Mouse (Mus musculus): ENCODE data around the gene Pgam1. TPM values are rescaled to one million over a fixed set of nuclear protein-coding genes. Genes with fewer than 3 reads are reported as not detected.
A peak's percentile ranks its signal among the peaks of the same experiment; 100 is the strongest.

The Pgam1 gene
- polyA plus RNA-seq, 1 experiment from 2014 or later = 1,003 TPM

- Histone ChIP-seq H3K27me3 (replicated peaks; ENCODE audit: low read depth, poor library complexity, severe bottlenecking) (no peaks in the 10 kb centered on the region), H3K36me3 (replicated peaks) (no peaks in the 10 kb centered on the region), H3K9me3 (no peaks in the 10 kb centered on the region), H3K4me1 (peaks cover 17% of the 10 kb centered on the region), H3K4me3 (no peak overlapping the region), H3K27ac (replicated peaks) (no peak overlapping the region)
- 50% methylated on average over 4 of the region's 4 CpGs for WGBS
- DNase-seq (ENCODE audit: low spot score) = peak; percentile 32
Measured at GRCm38 (mm10) chr19:41898860-41899259, 12.9 kb upstream of the Pgam1 start.

GRCm38 (mm10) chr19:41900495-41901090, 11.1 kb upstream of the Pgam1 start:
- Histone ChIP-seq H3K4me3 (no peak overlapping the region), H3K4me1 (peaks cover 5% of the 10 kb centered on the region), H3K27me3 (replicated peaks; ENCODE audit: low read depth, poor library complexity, severe bottlenecking) (no peaks in the 10 kb centered on the region), H3K27ac (replicated peaks) (no peak overlapping the region), H3K9me3 (no peaks in the 10 kb centered on the region), H3K36me3 (replicated peaks) (no peaks in the 10 kb centered on the region)
- DNase-seq (ENCODE audit: low spot score) = no peak
- WGBS = 85% methylated on average over 8 of the region's 8 CpGs

GRCm38 (mm10) chr19:41901696-41902095, 10.0 kb upstream of the Pgam1 start:
- DNase-seq (ENCODE audit: low spot score) = no peak
- WGBS = 61% methylated on average over 2 of the region's 2 CpGs

GRCm38 (mm10) chr19:41902848-41903593, 8.7 kb upstream of the Pgam1 start:
- H3K4me1 ChIP-seq = no peaks in the 10 kb centered on the region
- no peaks in the 10 kb centered on the region for H3K36me3 ChIP-seq (replicated peaks)
- H3K27ac ChIP-seq (replicated peaks) = no peak overlapping the region
- no peak for DNase-seq (ENCODE audit: low spot score)
- WGBS = 86% methylated on average over 10 of the region's 10 CpGs
- no peak overlapping the region for H3K4me3 ChIP-seq
- no peaks in the 10 kb centered on the region for H3K9me3 ChIP-seq
- no peaks in the 10 kb centered on the region for H3K27me3 ChIP-seq (replicated peaks; ENCODE audit: low read depth, poor library complexity, severe bottlenecking)

More at GRCm38 (mm10) chr19:41901696-41902095, 10.0 kb upstream of the Pgam1 start:
- Histone ChIP-seq H3K36me3 (replicated peaks) (no peaks in the 10 kb centered on the region), H3K9me3 (no peaks in the 10 kb centered on the region), H3K4me1 (no peaks in the 10 kb centered on the region), H3K27ac (replicated peaks) (no peak overlapping the region), H3K27me3 (replicated peaks; ENCODE audit: low read depth, poor library complexity, severe bottlenecking) (no peaks in the 10 kb centered on the region), H3K4me3 (no peak overlapping the region)

GRCm38 (mm10) chr19:41905246-41905645, 6.5 kb upstream of the Pgam1 start:
- H3K9me3 ChIP-seq = no peaks in the 10 kb centered on the region
- 87% methylated on average over 2 of the region's 2 CpGs for WGBS
- no peaks in the 10 kb centered on the region for H3K36me3 ChIP-seq (replicated peaks)
- no peak for DNase-seq (ENCODE audit: low spot score)
- no peak overlapping the region for H3K27ac ChIP-seq (replicated peaks)
- H3K4me3 ChIP-seq = no peak overlapping the region
- H3K4me1 ChIP-seq = no peaks in the 10 kb centered on the region
- H3K27me3 ChIP-seq (replicated peaks; ENCODE audit: low read depth, poor library complexity, severe bottlenecking) = no peaks in the 10 kb centered on the region

- H3K4me3 ChIP-seq = no peak overlapping the region
- DNase-seq (ENCODE audit: low spot score) = no peak
- no peaks in the 10 kb centered on the region for H3K4me1 ChIP-seq
- H3K36me3 ChIP-seq (replicated peaks) = no peaks in the 10 kb centered on the region
- H3K27ac ChIP-seq (replicated peaks) = no peak overlapping the region
- no peaks in the 10 kb centered on the region for H3K9me3 ChIP-seq
- WGBS = 69% methylated on average over 6 of the region's 6 CpGs
- no peaks in the 10 kb centered on the region for H3K27me3 ChIP-seq (replicated peaks; ENCODE audit: low read depth, poor library complexity, severe bottlenecking)
Measured at GRCm38 (mm10) chr19:41906311-41907078, 5.2 kb upstream of the Pgam1 start.

GRCm38 (mm10) chr19:41907079-41907760, 4.5 kb upstream of the Pgam1 start:
- H3K27me3 ChIP-seq (replicated peaks; ENCODE audit: low read depth, poor library complexity, severe bottlenecking) = no peaks in the 10 kb centered on the region
- no peak overlapping the region for H3K4me3 ChIP-seq
- no peaks in the 10 kb centered on the region for H3K36me3 ChIP-seq (replicated peaks)
- 62% methylated on average over 8 of the region's 8 CpGs for WGBS
- H3K9me3 ChIP-seq = no peaks in the 10 kb centered on the region
- H3K27ac ChIP-seq (replicated peaks) = no peak overlapping the region
- DNase-seq (ENCODE audit: low spot score) = no peak
- H3K4me1 ChIP-seq = no peaks in the 10 kb centered on the region

GRCm38 (mm10) chr19:41908736-41909135, 3.0 kb upstream of the Pgam1 start:
- WGBS = 89% methylated on average over 3 of the region's 3 CpGs
- H3K4me3 ChIP-seq = no peak overlapping the region
- DNase-seq (ENCODE audit: low spot score) = no peak
- H3K36me3 ChIP-seq (replicated peaks) = peaks cover 7% of the 10 kb centered on the region
- H3K27me3 ChIP-seq (replicated peaks; ENCODE audit: low read depth, poor library complexity, severe bottlenecking) = no peaks in the 10 kb centered on the region
- H3K27ac ChIP-seq (replicated peaks) = no peak overlapping the region
- no peaks in the 10 kb centered on the region for H3K9me3 ChIP-seq
- peaks cover 11% of the 10 kb centered on the region for H3K4me1 ChIP-seq

- DNase-seq (ENCODE audit: low spot score) = no peak
- H3K36me3 ChIP-seq (replicated peaks) = peaks cover 23% of the 10 kb centered on the region
- no peaks in the 10 kb centered on the region for H3K9me3 ChIP-seq
- H3K4me1 ChIP-seq = peaks cover 24% of the 10 kb centered on the region
- no peak overlapping the region for H3K27ac ChIP-seq (replicated peaks)
- H3K4me3 ChIP-seq = no peak overlapping the region
- no peaks in the 10 kb centered on the region for H3K27me3 ChIP-seq (replicated peaks; ENCODE audit: low read depth, poor library complexity, severe bottlenecking)
- 92% methylated on average over 2 of the region's 2 CpGs for WGBS
Measured at GRCm38 (mm10) chr19:41910396-41910795, 1.3 kb upstream of the Pgam1 start.

- H3K27me3 ChIP-seq (replicated peaks; ENCODE audit: low read depth, poor library complexity, severe bottlenecking) = no peaks in the 10 kb centered on the region
- no peaks in the 10 kb centered on the region for H3K9me3 ChIP-seq
- H3K4me1 ChIP-seq = peaks cover 24% of the 10 kb centered on the region
- DNase-seq (ENCODE audit: low spot score) = peak; percentile 63
- H3K4me3 ChIP-seq = peak overlapping the region; percentile 98
- H3K36me3 ChIP-seq (replicated peaks) = peaks cover 43% of the 10 kb centered on the region
- H3K27ac ChIP-seq (replicated peaks) = peak overlapping the region; percentile 96
- WGBS = under 1% methylated on average over 53 of the region's 53 CpGs
Measured at GRCm38 (mm10) chr19:41912121-41913080, 678 bp downstream of the Pgam1 start.

- no peaks in the 10 kb centered on the region for H3K9me3 ChIP-seq
- 38% methylated on average over 6 of the region's 6 CpGs for WGBS
- H3K4me1 ChIP-seq = peaks cover 24% of the 10 kb centered on the region
- peak overlapping the region; percentile 96 for H3K27ac ChIP-seq (replicated peaks)
- H3K36me3 ChIP-seq (replicated peaks) = peaks cover 50% of the 10 kb centered on the region
- peak; percentile 45 for DNase-seq (ENCODE audit: low spot score)
- H3K27me3 ChIP-seq (replicated peaks; ENCODE audit: low read depth, poor library complexity, severe bottlenecking) = no peaks in the 10 kb centered on the region
- peak overlapping the region; percentile 98 for H3K4me3 ChIP-seq
Measured at GRCm38 (mm10) chr19:41913774-41914591, 2.3 kb downstream of the Pgam1 start.

All from embryonic facial prominence, embryonic 10.5 days (tissue).